17 mouse cellular contexts compared by ENCODE assay signal in genomic region chr8:109895355-109895754, GRCm38 (mm10).
"Had no signal": no experiment of that assay in that cellular context is flagged by ENCODE, and none has a peak within 500 bp of the region (broad histone marks: within the 10 kb centered on the region; RNA-seq: fewer than 3 reads in every experiment).

No protein-coding gene starts in this region.

- H3K4me1 ChIP-seq: lung, embryonic 15.5 days; midbrain, embryonic 13.5 days; midbrain, embryonic 15.5 days; neural tube, embryonic 12.5 days had no signal

- H3K4me2 ChIP-seq: lung, embryonic 15.5 days; midbrain, embryonic 11.5 days; midbrain, embryonic 13.5 days; midbrain, embryonic 15.5 days; neural tube, embryonic 12.5 days had no signal

- H3K27ac ChIP-seq: lung, embryonic 15.5 days; macrophage; midbrain, embryonic 13.5 days; midbrain, embryonic 15.5 days; neural tube, embryonic 12.5 days had no signal

- DNase-seq: liver, postnatal 0 days; lung, adult 2 months; lung, postnatal 14 days; lung, postnatal 36 days; right cerebral cortex, postnatal 25 days; right cerebral cortex, postnatal 4 days; spleen, adult 18-20 months; thymus, adult 18-20 months; thymus, postnatal 14 days; thymus, postnatal 36 days had no signal

- H3K4me3 ChIP-seq: lung, embryonic 15.5 days; megakaryocyte, embryonic 14.5 days; midbrain, embryonic 13.5 days; midbrain, embryonic 15.5 days; neural tube, embryonic 12.5 days had no signal

- H3K9ac ChIP-seq: liver, postnatal 0 days; lung, embryonic 15.5 days; midbrain, embryonic 13.5 days; midbrain, embryonic 15.5 days; neural tube, embryonic 12.5 days had no signal

- H3K27me3 ChIP-seq: lung, embryonic 15.5 days; megakaryocyte, embryonic 14.5 days; midbrain, embryonic 13.5 days; midbrain, embryonic 15.5 days; neural tube, embryonic 12.5 days had no signal

- H3K9me3 ChIP-seq: lung, embryonic 15.5 days; midbrain, embryonic 13.5 days; midbrain, embryonic 15.5 days had no signal

- ATAC-seq: liver, postnatal 0 days; midbrain, embryonic 13.5 days; midbrain, embryonic 15.5 days had no signal
